Mouse (Mus musculus) liver, postnatal 0 days (tissue): ENCODE results near the gene Foxn1. TPM values are rescaled to one million over a fixed set of nuclear protein-coding genes. Genes with fewer than 3 reads are reported as not detected.
A peak's percentile ranks its signal among the peaks of the same experiment; 100 is the strongest.

ENCODE experiments used
- ATAC-seq: fragments of 200-750 bp; cut with Nextera tagmentation; 2 replicates; pipeline ENCODE4 v1.8.0; 2017; ENCODE audit warnings: mild to moderate bottlenecking, moderate library complexity
- DNase-seq: peaks from one replicate; pipeline ENCODE4 v3.0.0-alpha.2; 2016
- H3K27ac ChIP-seq: fragments of 300-500 bp; sonication (generic); 2 replicates; pipeline ENCODE4 v1.5.1; 2014; ENCODE audit warnings: antibody characterized with exemption, moderate library complexity, mild to moderate bottlenecking, low read depth
- H3K27me3 ChIP-seq: fragments of 300-500 bp; sonication (generic); 2 replicates; pipeline ENCODE4 v1.6.1; 2014; ENCODE audit warnings: low read length, control low read depth, mixed read lengths; ENCODE audit not compliant: insufficient read depth
- H3K36me3 ChIP-seq: fragments of 300-500 bp; sonication (generic); replicated peaks from 2 replicates; pipeline ENCODE4 v1.6.1; 2014; ENCODE audit warnings: mild to moderate bottlenecking, control low read depth, low read length, moderate library complexity, mixed read lengths; ENCODE audit not compliant: insufficient read depth
- H3K4me1 ChIP-seq: fragments of 300-500 bp; sonication (generic); 2 replicates; pipeline ENCODE4 v1.6.1; 2014; ENCODE audit warnings: antibody characterized with exemption, mild to moderate bottlenecking, control low read depth; ENCODE audit not compliant: insufficient read depth
- H3K4me2 ChIP-seq: fragments of 300-500 bp; sonication (generic); 2 replicates; pipeline ENCODE4 v1.6.1; 2014; ENCODE audit warnings: low read depth, mild to moderate bottlenecking, low read length, moderate library complexity, mixed read lengths
- H3K4me3 ChIP-seq: fragments of 300-500 bp; sonication (generic); 2 replicates; pipeline ENCODE4 v1.5.1; 2014; ENCODE audit warnings: low read depth, low read length
- H3K9ac ChIP-seq: fragments of 300-500 bp; sonication (generic); replicated peaks from 2 replicates; pipeline ENCODE4 v1.6.1; 2014; ENCODE audit warnings: mild to moderate bottlenecking, moderate library complexity
- H3K9me3 ChIP-seq: fragments of 300-500 bp; sonication (generic); 2 replicates; pipeline ENCODE4 v1.6.1; 2016; ENCODE audit warnings: mild to moderate bottlenecking, control low read depth, low read length, mixed read lengths
- CTCF ChIP-seq: sonication (generic); IDR thresholded peaks from 2 replicates; pipeline ENCODE4 v1.5.1; 2016; ENCODE audit warnings: antibody characterized with exemption, low read depth
- EP300 ChIP-seq: IDR thresholded peaks from 2 replicates; pipeline ENCODE4 v1.6.1; 2016; ENCODE audit warnings: antibody characterized with exemption, low read depth, mild to moderate bottlenecking
- WGBS: fragments of 180-500 bp; shearing (Covaris S2); extraction: QIAGEN DNeasy Blood & Tissue Kit; methylation state at CpG from one replicate; pipeline ENCODE4 v1.1.7; 2014; ENCODE audit not compliant: insufficient replicate concordance; 5-methylcytosine and 5-hydroxymethylcytosine counted together
- polyA plus RNA-seq: library from polyadenylated mRNA; unstranded; fragments of >200 nt; fragmentation: Nextera tagmentation; extraction: Ambion mirVana; gene quantifications from 2 replicates; pipeline ENCODE4 v1.2.1, GENCODE M21; 2015

Gene Foxn1
- polyA plus RNA-seq, 1 experiment from 2014 or later: not detected

- Histone ChIP-seq H3K27ac (no peak overlapping the region), H3K9ac (no peak overlapping the region), H3K27me3 (no peaks in the 10 kb centered on the region), H3K36me3 (no peaks in the 10 kb centered on the region), H3K4me1 (peaks cover under 1% of the 10 kb centered on the region), H3K9me3 (no peaks in the 10 kb centered on the region), H3K4me3 (no peak overlapping the region), H3K4me2 (no peak overlapping the region)
- 74% methylated on average over 6 of the region's 6 CpGs for WGBS
- DNase-seq: no peak
- TF ChIP-seq CTCF (no peak), EP300 (no peak)
- no peak for ATAC-seq
Observed at GRCm38 (mm10) chr11:78416854-78417253, 30.5 kb upstream of the Foxn1 start.

GRCm38 (mm10) chr11:78412861-78413260, 26.5 kb upstream of the Foxn1 start:
- WGBS: 74% methylated on average over 6 of the region's 6 CpGs
- ATAC-seq: no peak
- no peak for DNase-seq

GRCm38 (mm10) chr11:78412324-78412850, 26.0 kb upstream of the Foxn1 start:
- TF ChIP-seq EP300: no peak
- no peak for TF ChIP-seq CTCF
- H3K27ac ChIP-seq: no peak overlapping the region
- H3K27me3 ChIP-seq: no peaks in the 10 kb centered on the region
- 74% methylated on average over 6 of the region's 6 CpGs for WGBS
- no peaks in the 10 kb centered on the region for H3K9me3 ChIP-seq
- ATAC-seq: no peak
- no peak overlapping the region for H3K4me2 ChIP-seq
- DNase-seq: no peak
- no peak overlapping the region for H3K4me3 ChIP-seq
- no peaks in the 10 kb centered on the region for H3K36me3 ChIP-seq
- no peak overlapping the region for H3K9ac ChIP-seq
- peaks cover 7% of the 10 kb centered on the region; the same call in 1 of the 2 replicates for H3K4me1 ChIP-seq

More at GRCm38 (mm10) chr11:78412861-78413260, 26.5 kb upstream of the Foxn1 start:
- no peak overlapping the region for H3K27ac ChIP-seq
- TF ChIP-seq EP300: no peak
- no peak for TF ChIP-seq CTCF
- H3K36me3 ChIP-seq: no peaks in the 10 kb centered on the region
- peaks cover 7% of the 10 kb centered on the region; the same call in 1 of the 2 replicates for H3K4me1 ChIP-seq
- H3K4me3 ChIP-seq: no peak overlapping the region
- no peak overlapping the region for H3K9ac ChIP-seq
- H3K9me3 ChIP-seq: no peaks in the 10 kb centered on the region
- no peaks in the 10 kb centered on the region for H3K27me3 ChIP-seq
- H3K4me2 ChIP-seq: no peak overlapping the region

- no peak overlapping the region for H3K4me3 ChIP-seq
- no peak overlapping the region for H3K4me2 ChIP-seq
- H3K9ac ChIP-seq: no peak overlapping the region
- H3K36me3 ChIP-seq: no peaks in the 10 kb centered on the region
- TF ChIP-seq EP300 (no peak), CTCF (no peak)
- H3K27ac ChIP-seq: no peak overlapping the region
- H3K9me3 ChIP-seq: no peaks in the 10 kb centered on the region
- 81% methylated on average over 11 of the region's 11 CpGs for WGBS
- DNase-seq (no peak), ATAC-seq (no peak)
- peaks cover 7% of the 10 kb centered on the region; the same call in 1 of the 2 replicates for H3K4me1 ChIP-seq
- H3K27me3 ChIP-seq: no peaks in the 10 kb centered on the region
Observed at GRCm38 (mm10) chr11:78411606-78412323, 25.4 kb upstream of the Foxn1 start.

- 75% methylated on average over 9 of the region's 9 CpGs for WGBS
- H3K9ac ChIP-seq: no peak overlapping the region; the same call in 1 of the 2 replicates
- no peak overlapping the region for H3K4me3 ChIP-seq
- peaks cover 7% of the 10 kb centered on the region; the same call in 1 of the 2 replicates for H3K4me1 ChIP-seq
- H3K27me3 ChIP-seq: no peaks in the 10 kb centered on the region
- TF ChIP-seq EP300 (no peak), CTCF (no peak)
- ATAC-seq (peak; percentile 35; the same call in 1 of the 2 replicates), DNase-seq (no peak)
- no peaks in the 10 kb centered on the region for H3K36me3 ChIP-seq
- H3K27ac ChIP-seq: no peak overlapping the region
- H3K4me2 ChIP-seq: no peak overlapping the region
- H3K9me3 ChIP-seq: no peaks in the 10 kb centered on the region
Observed at GRCm38 (mm10) chr11:78408256-78409240, 22.2 kb upstream of the Foxn1 start.

GRCm38 (mm10) chr11:78402062-78402461, 15.7 kb upstream of the Foxn1 start:
- Histone ChIP-seq H3K27ac (no peak overlapping the region), H3K9me3 (no peaks in the 10 kb centered on the region), H3K27me3 (no peaks in the 10 kb centered on the region), H3K36me3 (no peaks in the 10 kb centered on the region), H3K9ac (no peak overlapping the region), H3K4me3 (no peak overlapping the region), H3K4me1 (peaks cover 10% of the 10 kb centered on the region), H3K4me2 (no peak overlapping the region)
- DNase-seq (no peak), ATAC-seq (no peak)
- WGBS: 67% methylated on average over 6 of the region's 6 CpGs
- TF ChIP-seq CTCF (no peak), EP300 (no peak)
